14 mouse cellular contexts compared by ENCODE assay signal in the genomic region with DNA sequence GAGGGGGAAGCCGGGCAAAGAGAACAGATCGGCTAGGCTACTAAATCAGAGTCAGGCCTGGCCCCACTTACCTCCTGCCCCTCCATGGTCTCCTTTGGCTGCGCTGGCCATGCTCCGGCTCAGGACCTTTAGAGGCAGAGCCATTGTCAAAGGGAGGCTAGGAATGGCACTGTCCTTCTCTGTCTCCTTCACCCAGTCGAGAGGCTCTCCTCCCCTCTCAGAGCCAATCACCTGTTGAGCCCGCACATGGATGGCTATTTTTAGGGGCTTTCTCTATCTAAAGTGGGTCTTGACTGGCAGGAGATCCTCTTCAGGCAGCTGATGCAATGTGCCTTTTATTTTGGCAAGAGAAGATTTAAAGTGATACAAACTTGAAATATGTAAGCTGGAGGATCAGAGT. TPM values are rescaled to one million over a fixed set of nuclear protein-coding genes. Genes with fewer than 3 reads are reported as not detected.
DNase-seq lines count a peak whose midpoint lies in the region; TF ChIP-seq lines count a peak whose summit lies in the region.
"Had no signal": no experiment of that assay in that cellular context is flagged by ENCODE, and none has a peak within 500 bp of the region (broad histone marks: within the 10 kb centered on the region; RNA-seq: fewer than 3 reads in every experiment).

A gene (minus strand): TSS at position 236 of the 400 bp plus-strand sequence.

- TF ChIP-seq EP300 in CH12.LX (IDR thresholded peaks at IDR 0.05; ENCODE audit: low read length): no peak

- WGBS in hindbrain, embryonic 10.5 days: 77% methylated on average over 6 of the region's 6 CpGs

- no peak for TF ChIP-seq POLR2A in CH12.LX (IDR thresholded peaks at IDR 0.05; ENCODE audit: low read depth, low read length)

- TF ChIP-seq RAD21 in CH12.LX (IDR thresholded peaks at IDR 0.05; ENCODE audit: low read depth, low read length): no peak

- H3K27ac ChIP-seq in CH12.LX (ENCODE audit: insufficient read depth, low read depth): no peak within 1 kb of the TSS
- H3K27ac ChIP-seq in hindbrain, embryonic 10.5 days: no peak within 1 kb of the TSS
- H3K27ac ChIP-seq: hindbrain, embryonic 12.5 days; midbrain, embryonic 12.5 days had no signal

- no peaks in the 10 kb centered on the region for H3K79me2 ChIP-seq in CH12.LX (replicated peaks; ENCODE audit: control insufficient read depth, extremely low read depth, insufficient read depth, poor library complexity, severe bottlenecking)

- no peak for DNase-seq in adrenal gland, postnatal 4 days (ENCODE audit: low spot score in 2 of 2)
- no peak for DNase-seq in adrenal gland, adult 18-20 months (ENCODE audit: low spot score in 2 of 2)
- DNase-seq in CH12.LX (ENCODE audit: extremely low read depth): no peak
- DNase-seq in gastrocnemius, postnatal 4 days (ENCODE audit: low spot score in 2 of 2): no peak
- DNase-seq in heart, postnatal 14 days: peak; percentile 41 to 48
- no peak for DNase-seq in layer of hippocampus, adult 8-10 months (ENCODE audit: low spot score in 2 of 2)
- DNase-seq in layer of hippocampus, postnatal 14 days (ENCODE audit: low spot score in 2 of 2): no peak
- DNase-seq in hindbrain, embryonic 10.5 days (ENCODE audit: low spot score): no peak
- DNase-seq: adrenal gland, postnatal 14 days; cerebellum, postnatal 36 days; kidney, postnatal 4 days; liver had no signal

- intact Hi-C loops in heart, postnatal 14 days (cut with DNase I): loop anchor here (10.0 kb wide), 1 partner anchor 261 kb away; a partner anchor contains a TSS

- no peaks in the 10 kb centered on the region for H3K36me3 ChIP-seq in CH12.LX (replicated peaks in 1 of 2; ENCODE audit: control insufficient read depth in 1 of 2, insufficient read depth in 1 of 2, low read length in 1 of 2)
- no peaks in the 10 kb centered on the region for H3K36me3 ChIP-seq in hindbrain, embryonic 10.5 days
- H3K36me3 ChIP-seq: hindbrain, embryonic 12.5 days; midbrain, embryonic 12.5 days had no signal

- H3K4me1 ChIP-seq in CH12.LX (ENCODE audit: control insufficient read depth in 1 of 2, insufficient read depth in 2 of 2): no peaks in the 10 kb centered on the region; a peak in 1 of 4 replicates
- H3K4me1 ChIP-seq in hindbrain, embryonic 10.5 days (replicated peaks): no peaks in the 10 kb centered on the region; the same call in 1 of the 2 replicates
- H3K4me1 ChIP-seq: hindbrain, embryonic 12.5 days; midbrain, embryonic 12.5 days had no signal

- in situ Hi-C loops in CH12.LX (cut with MboI; ENCODE audit: low pct_ligation_motif_present, low pct_unique_long_range_greater_than_20kb, low sequenced_read_pairs): loop anchor here (10.0 kb wide), 1 partner anchor 211 kb away; a partner anchor contains a TSS

- H3K9me3 ChIP-seq in CH12.LX (replicated peaks; ENCODE audit: low read length): no peaks in the 10 kb centered on the region
- H3K9me3 ChIP-seq in hindbrain, embryonic 10.5 days: no peaks in the 10 kb centered on the region
- H3K9me3 ChIP-seq: hindbrain, embryonic 12.5 days; midbrain, embryonic 12.5 days had no signal

- H3K27me3 ChIP-seq in CH12.LX (replicated peaks): peaks cover 18% of the 10 kb centered on the region
- H3K27me3 ChIP-seq in hindbrain, embryonic 10.5 days (ENCODE audit: insufficient read depth, poor library complexity, severe bottlenecking): no peaks in the 10 kb centered on the region; the same call in 1 of the 2 replicates
- H3K27me3 ChIP-seq: hindbrain, embryonic 12.5 days; midbrain, embryonic 12.5 days had no signal

- dilution Hi-C loops in CH12.LX (cut with MboI; ENCODE audit: extremely low pct_ligation_motif_present, extremely low pct_unique_long_range_greater_than_20kb, low sequenced_read_pairs): no loop called here

- H3K4me2 ChIP-seq in CH12.LX (ENCODE audit: insufficient read depth, low read depth, poor library complexity, severe bottlenecking): 0 out of 2 replicates have a peak within 1 kb of the TSS, but pooled peaks have one; percentile 18
- H3K4me2 ChIP-seq: hindbrain, embryonic 12.5 days; midbrain, embryonic 12.5 days had no signal

- TF ChIP-seq CTCF in CH12.LX (conservative IDR thresholded peaks at IDR 0.05 in 1 of 2, IDR thresholded peaks at IDR 0.05 in 1 of 2; ENCODE audit: low read depth in 2 of 2, low read length in 2 of 2): no peak

- H3K4me3 ChIP-seq in CH12.LX (replicated peaks in 1 of 3; ENCODE audit: low read depth in 2 of 3, low read length in 2 of 3, poor library complexity in 1 of 3): peak within 1 kb of the TSS in 1 of 3 experiments; percentile 23
- H3K4me3 ChIP-seq in hindbrain, embryonic 10.5 days: no peak within 1 kb of the TSS
- H3K4me3 ChIP-seq: hindbrain, embryonic 12.5 days; midbrain, embryonic 12.5 days had no signal

- H3K9ac ChIP-seq in CH12.LX (ENCODE audit: insufficient read depth, low read depth): peak within 1 kb of the TSS; percentile 29
- H3K9ac ChIP-seq: hindbrain, embryonic 12.5 days; midbrain, embryonic 12.5 days had no signal

TF ChIP-seq in CH12.LX, 34 proteins besides CTCF, POLR2A, EP300 and RAD21:
- no peak for TF ChIP-seq E2F4 (IDR thresholded peaks at IDR 0.05; ENCODE audit: insufficient replicate concordance, low read depth, low read length)
- no peak for TF ChIP-seq NRF1 (IDR thresholded peaks at IDR 0.05; ENCODE audit: low read depth, low read length)
- no peak for TF ChIP-seq MXI1 (IDR thresholded peaks at IDR 0.05; ENCODE audit: low read depth, low read length)
- no peak for TF ChIP-seq MAFK (IDR thresholded peaks at IDR 0.05; ENCODE audit: insufficient replicate concordance, low read length)
- TF ChIP-seq ZMIZ1 (IDR thresholded peaks at IDR 0.05; ENCODE audit: low read depth, low read length): no peak

RNA-seq across cellular contexts. Expression of the gene that starts here (rescaled TPM):
- total RNA-seq in adrenal gland, postnatal 4 days (2021): 10 to 100 TPM; 15.8 to 26.8 TPM
- total RNA-seq in adrenal gland, adult 18-20 months (2021): 1 to 10 TPM; 3.3 to 6.3 TPM
- total RNA-seq in CH12.LX (2012; rRNA removed) (1.0 and 4.1 TPM in 2 replicates), CH12.LX (2014; rRNA removed) (0.43 and 1.1 TPM in 2 replicates)
- polyA plus RNA-seq in CH12.LX (2012; ENCODE audit: insufficient read length, low read depth): 0.70 and 0.98 TPM in 2 replicates
- total RNA-seq in gastrocnemius, postnatal 4 days (2021): 100 to 1,000 TPM; 677 to 707 TPM
- total RNA-seq in heart, postnatal 14 days (2021): 1,000 to 10,000 TPM; 1,548 to 1,671 TPM
- 10 to 100 TPM in 2 of 4 experiments, 1 to 10 TPM in 2; 2.5 to 18.9 (median 9.2) TPM for total RNA-seq in layer of hippocampus, adult 8-10 months (2022)
- total RNA-seq in layer of hippocampus, postnatal 14 days (2021): 1 to 10 TPM; 3.5 to 8.1 TPM
- polyA plus RNA-seq in hindbrain, embryonic 10.5 days (2016; fragmentation: Nextera tagmentation; extraction: Ambion mirVana): 0.25 TPM in 1 of 2 replicates, not detected in the other
- total RNA-seq: adrenal gland, postnatal 14 days had no signal
- polyA plus RNA-seq: midbrain, embryonic 12.5 days had no signal

Comparison
In these comparisons a context has a peak if more than half of its experiments do, and no peak if none do; other contexts are left out.
1. RNA of the gene that starts here (total RNA-seq): 1,548 to 1,671 TPM in heart, postnatal 14 days and 677 to 707 TPM in gastrocnemius, postnatal 4 days; 15.8 to 26.8 TPM in adrenal gland, postnatal 4 days, 2.5 to 18.9 TPM in layer of hippocampus, adult 8-10 months, 3.5 to 8.1 TPM in layer of hippocampus, postnatal 14 days, 3.3 to 6.3 TPM in adrenal gland, adult 18-20 months and 0.43 to 4.1 TPM in CH12.LX; every median in the first group is over 10 times any median in the second.
2. DNase-seq: peak in heart, postnatal 14 days (2 of 2); none in adrenal gland, postnatal 4 days (0 of 2), adrenal gland, adult 18-20 months (0 of 2), CH12.LX (single experiment), gastrocnemius, postnatal 4 days (0 of 2), layer of hippocampus, adult 8-10 months (0 of 2), layer of hippocampus, postnatal 14 days (0 of 2) and hindbrain, embryonic 10.5 days (single experiment).